Mouse (Mus musculus) liver, embryonic 16.5 days (tissue): ENCODE results near the gene Safb. TPM values are rescaled to one million over a fixed set of nuclear protein-coding genes. Genes with fewer than 3 reads are reported as not detected.

ENCODE experiments used
- ATAC-seq: fragments of 200-750 bp; cut with Nextera tagmentation; 2 replicates; pipeline ENCODE4 v1.8.0; 2017; ENCODE audit warnings: low read depth, mild to moderate bottlenecking, moderate number of reproducible peaks, moderate library complexity
- H3K27ac ChIP-seq: fragments of 300-500 bp; sonication (generic); 2 replicates; pipeline ENCODE4 v1.5.1; 2014; ENCODE audit warnings: mild to moderate bottlenecking, low read length
- H3K27me3 ChIP-seq: fragments of 300-500 bp; sonication (generic); 2 replicates; pipeline ENCODE4 v1.6.1; 2014; ENCODE audit warnings: low read depth, low read length, mixed read lengths; ENCODE audit not compliant: control insufficient read depth, insufficient read depth
- H3K36me3 ChIP-seq: fragments of 300-500 bp; sonication (generic); 2 replicates; pipeline ENCODE4 v1.6.1; 2014; ENCODE audit warnings: mild to moderate bottlenecking; ENCODE audit not compliant: control insufficient read depth, insufficient read depth
- H3K4me1 ChIP-seq: fragments of 300-500 bp; sonication (generic); 2 replicates; pipeline ENCODE4 v1.6.1; 2014; ENCODE audit warnings: low read depth, low read length, mixed read lengths; ENCODE audit not compliant: control insufficient read depth
- H3K4me2 ChIP-seq: fragments of 300-500 bp; sonication (generic); 2 replicates; pipeline ENCODE4 v1.6.1; 2014; ENCODE audit warnings: low read depth, low read length, mixed read lengths
- H3K4me3 ChIP-seq: fragments of 300-500 bp; sonication (generic); 2 replicates; pipeline ENCODE4 v1.5.1; 2014; ENCODE audit warnings: low read depth, mild to moderate bottlenecking, low read length
- H3K9ac ChIP-seq: fragments of 300-500 bp; sonication (generic); 2 replicates; pipeline ENCODE4 v1.6.1; 2014; ENCODE audit warnings: low read depth, low read length
- H3K9me3 ChIP-seq: fragments of 300-500 bp; sonication (generic); replicated peaks from 2 replicates; pipeline ENCODE4 v1.6.1; 2016; ENCODE audit warnings: low read length; ENCODE audit not compliant: control insufficient read depth
- WGBS: fragments of 180-500 bp; shearing (Covaris S2); extraction: QIAGEN DNeasy Blood & Tissue Kit; methylation state at CpG from one replicate; pipeline ENCODE4 v1.1.7; 2014; ENCODE audit not compliant: insufficient replicate concordance; 5-methylcytosine and 5-hydroxymethylcytosine counted together
- polyA plus RNA-seq: library from polyadenylated mRNA; unstranded; fragments of >200 nt; fragmentation: Nextera tagmentation; extraction: Ambion mirVana; gene quantifications from 2 replicates; pipeline ENCODE4 v1.2.1, GENCODE M21; 2015

Safb gene
- polyA plus RNA-seq, 1 experiment from 2014 or later: 38.7 TPM

GRCm38 (mm10) chr17:56545945-56546344 lies 38.7 kb upstream of the Safb start:
- Histone ChIP-seq H3K4me3 (no peak overlapping the region), H3K4me1 (no peaks in the 10 kb centered on the region), H3K36me3 (no peaks in the 10 kb centered on the region), H3K9ac (no peak overlapping the region), H3K4me2 (no peak overlapping the region), H3K27ac (no peak overlapping the region), H3K27me3 (no peaks in the 10 kb centered on the region), H3K9me3 (no peaks in the 10 kb centered on the region)
- no peak for ATAC-seq
- WGBS: 26% methylated on average over 1 of the region's 1 CpGs

- H3K4me1 ChIP-seq: no peaks in the 10 kb centered on the region
- no peaks in the 10 kb centered on the region for H3K27me3 ChIP-seq
- H3K4me3 ChIP-seq: no peak overlapping the region
- H3K27ac ChIP-seq: no peak overlapping the region
- WGBS: 61% methylated on average over 5 of the region's 5 CpGs
- H3K36me3 ChIP-seq: no peaks in the 10 kb centered on the region
- no peak overlapping the region for H3K9ac ChIP-seq
- H3K4me2 ChIP-seq: no peak overlapping the region
- H3K9me3 ChIP-seq: no peaks in the 10 kb centered on the region
- ATAC-seq: no peak
These were observed 38.0 kb upstream of the Safb start for GRCm38 (mm10) chr17:56546576-56546975.

GRCm38 (mm10) chr17:56547116-56547845 lies 37.3 kb upstream of the Safb start:
- ATAC-seq: no peak
- no peak overlapping the region for H3K27ac ChIP-seq
- 67% methylated on average over 17 of the region's 17 CpGs for WGBS
- no peak overlapping the region for H3K4me3 ChIP-seq
- no peaks in the 10 kb centered on the region for H3K9me3 ChIP-seq
- no peaks in the 10 kb centered on the region for H3K27me3 ChIP-seq
- H3K9ac ChIP-seq: no peak overlapping the region
- H3K4me2 ChIP-seq: no peak overlapping the region
- no peaks in the 10 kb centered on the region for H3K4me1 ChIP-seq
- H3K36me3 ChIP-seq: no peaks in the 10 kb centered on the region

- no peaks in the 10 kb centered on the region for H3K4me1 ChIP-seq
- no peaks in the 10 kb centered on the region for H3K27me3 ChIP-seq
- WGBS: 66% methylated on average over 9 of the region's 9 CpGs
- H3K36me3 ChIP-seq: no peaks in the 10 kb centered on the region
- no peak for ATAC-seq
- H3K9me3 ChIP-seq: no peaks in the 10 kb centered on the region
- H3K27ac ChIP-seq: no peak overlapping the region
- no peak overlapping the region for H3K4me2 ChIP-seq
- no peak overlapping the region for H3K9ac ChIP-seq
- H3K4me3 ChIP-seq: no peak overlapping the region
These were observed 36.6 kb upstream of the Safb start for GRCm38 (mm10) chr17:56547846-56548604.

- no peak for ATAC-seq
These were observed 36.0 kb upstream of the Safb start for GRCm38 (mm10) chr17:56548605-56549105.

GRCm38 (mm10) chr17:56550784-56551475 lies 33.7 kb upstream of the Safb start:
- ATAC-seq: no peak
- no peaks in the 10 kb centered on the region for H3K36me3 ChIP-seq
- no peaks in the 10 kb centered on the region for H3K4me1 ChIP-seq
- no peaks in the 10 kb centered on the region for H3K9me3 ChIP-seq
- H3K4me2 ChIP-seq: no peak overlapping the region
- no peak overlapping the region for H3K27ac ChIP-seq
- H3K27me3 ChIP-seq: no peaks in the 10 kb centered on the region
- H3K9ac ChIP-seq: no peak overlapping the region
- WGBS: 68% methylated on average over 12 of the region's 12 CpGs
- no peak overlapping the region for H3K4me3 ChIP-seq

More at GRCm38 (mm10) chr17:56548605-56549105, 36.0 kb upstream of the Safb start:
- Histone ChIP-seq H3K4me1 (no peaks in the 10 kb centered on the region), H3K27me3 (no peaks in the 10 kb centered on the region), H3K27ac (no peak overlapping the region), H3K9me3 (no peaks in the 10 kb centered on the region), H3K36me3 (no peaks in the 10 kb centered on the region), H3K4me2 (no peak overlapping the region), H3K4me3 (no peak overlapping the region), H3K9ac (no peak overlapping the region)
- 60% methylated on average over 4 of the region's 4 CpGs for WGBS

- Histone ChIP-seq H3K4me3 (no peak overlapping the region), H3K4me1 (no peaks in the 10 kb centered on the region), H3K9ac (no peak overlapping the region), H3K27me3 (no peaks in the 10 kb centered on the region), H3K9me3 (no peaks in the 10 kb centered on the region), H3K27ac (no peak overlapping the region), H3K4me2 (no peak overlapping the region), H3K36me3 (no peaks in the 10 kb centered on the region)
- 72% methylated on average over 6 of the region's 6 CpGs for WGBS
- no peak for ATAC-seq
These were observed 32.6 kb upstream of the Safb start for GRCm38 (mm10) chr17:56551841-56552581.

GRCm38 (mm10) chr17:56552781-56553363 lies 31.8 kb upstream of the Safb start:
- Histone ChIP-seq H3K27me3 (no peaks in the 10 kb centered on the region), H3K4me2 (no peak overlapping the region), H3K9ac (no peak overlapping the region), H3K9me3 (no peaks in the 10 kb centered on the region), H3K27ac (no peak overlapping the region), H3K4me1 (no peaks in the 10 kb centered on the region), H3K4me3 (no peak overlapping the region), H3K36me3 (no peaks in the 10 kb centered on the region)
- ATAC-seq: no peak
- 51% methylated on average over 5 of the region's 5 CpGs for WGBS
